Mouse (Mus musculus): ENCODE data around the gene Dcaf1.

The Dcaf1 gene

GRCm38 (mm10) chr9:106908715-106909114, 87.0 kb downstream of the Dcaf1 start:
- DNase-seq, result no peak

GRCm38 (mm10) chr9:106911624-106912023, 90.0 kb downstream of the Dcaf1 start:
- no peak for DNase-seq

- no peak for DNase-seq
These were observed 92.1 kb downstream of the Dcaf1 start for GRCm38 (mm10) chr9:106913759-106914158.

- no peak for DNase-seq
These were observed 93.2 kb downstream of the Dcaf1 start for GRCm38 (mm10) chr9:106914878-106915277.

Measured in lung, postnatal 10 days (tissue).